Mouse (Mus musculus) lung, postnatal 4 days (tissue): Measurements from ENCODE around the gene Mrpl39.

Experiments used
- DNase-seq, 2 experiments: peaks; one replicate each; pipeline ENCODE4 v3.0.0; 2021

Gene Mrpl39

DNA sequence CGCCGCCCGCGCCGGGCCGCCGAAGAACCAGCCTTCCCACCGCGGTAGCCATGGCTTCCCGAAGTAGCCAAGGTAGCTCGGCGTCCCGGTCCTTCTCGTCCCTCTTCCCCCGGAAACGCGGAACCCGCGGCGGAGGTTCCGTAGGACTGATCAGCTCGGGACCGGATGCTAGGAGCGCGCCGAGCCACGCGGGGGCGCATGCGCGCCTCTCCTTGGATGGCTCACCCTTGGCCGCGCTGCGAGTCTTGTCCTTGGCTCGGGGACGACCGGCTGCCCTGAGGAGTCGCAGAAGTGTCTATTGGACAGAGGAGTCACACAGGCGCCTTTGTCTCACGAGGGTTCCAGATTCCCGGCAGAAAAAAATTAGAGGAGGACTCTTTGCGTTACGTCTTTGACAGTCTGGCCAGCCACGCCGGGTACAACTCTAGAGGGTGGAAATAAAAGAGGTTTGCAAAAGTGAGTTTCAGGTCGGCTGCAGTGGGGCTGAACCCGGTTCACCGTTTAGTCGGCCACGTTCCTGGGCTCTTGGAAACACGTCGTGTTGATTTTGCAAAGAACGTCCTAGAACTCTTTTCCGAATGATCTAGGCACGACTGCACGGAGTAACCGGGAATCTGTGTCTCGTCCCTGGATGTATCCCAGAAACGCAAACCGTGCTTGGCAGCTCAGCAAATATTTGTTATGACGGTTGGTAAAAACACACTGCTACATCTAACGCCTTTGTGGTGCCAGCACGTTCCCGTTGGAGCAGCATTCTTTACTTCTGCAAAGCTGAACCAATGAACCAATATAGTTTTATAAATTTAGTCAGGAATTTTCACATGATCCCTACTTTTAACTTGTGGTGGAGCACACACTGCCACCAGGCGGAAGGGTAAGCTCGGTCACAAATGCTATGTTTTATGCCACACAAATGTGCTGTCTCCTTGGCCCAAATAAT, at the start of gene Mrpl39:
Gene Mrpl39 (minus strand): TSS at position 577 of the 940 bp plus-strand sequence.
- peak; percentile 96 to 98 for DNase-seq

DNA sequence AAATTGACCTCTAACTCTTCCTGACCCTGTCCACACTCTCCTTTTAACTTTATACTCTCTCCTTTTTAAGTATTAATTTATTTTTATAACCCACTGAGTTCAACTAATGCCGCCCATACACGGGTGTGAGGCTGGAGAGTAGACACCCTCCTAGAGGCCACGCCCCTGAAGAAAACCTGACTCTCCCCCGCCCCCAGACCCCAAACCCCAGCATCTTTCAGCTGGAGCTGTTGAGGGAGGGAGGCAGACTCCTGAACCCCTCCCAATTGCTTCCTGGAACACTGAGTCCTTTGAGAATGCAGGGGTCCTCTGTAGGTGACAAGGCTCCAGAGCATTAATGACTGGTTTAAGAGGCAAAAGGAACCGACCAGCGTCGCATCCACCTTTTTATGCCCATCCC, 49.4 kb upstream of the Mrpl39 start:
- no peak for DNase-seq

DNA sequence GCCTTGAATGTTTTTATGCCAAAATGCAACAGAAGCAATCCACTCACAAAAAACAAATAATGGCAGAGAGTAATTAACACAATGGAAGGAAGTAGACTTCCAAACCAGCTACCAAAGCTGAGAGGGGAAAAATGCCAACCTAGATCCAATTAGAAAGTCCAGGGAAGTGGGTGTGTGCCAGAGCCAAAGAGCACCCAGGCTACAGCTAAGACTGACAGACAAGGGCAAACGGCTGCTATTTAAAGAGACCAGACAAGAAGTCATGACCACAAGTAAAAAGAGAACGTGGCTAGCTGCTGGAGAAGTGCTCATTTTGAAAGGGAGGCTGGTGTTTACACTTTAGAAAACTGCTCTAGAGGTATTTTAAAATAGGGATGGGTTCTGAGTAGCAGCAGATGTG, 47.7 kb upstream of the Mrpl39 start:
- no peak for DNase-seq

DNA sequence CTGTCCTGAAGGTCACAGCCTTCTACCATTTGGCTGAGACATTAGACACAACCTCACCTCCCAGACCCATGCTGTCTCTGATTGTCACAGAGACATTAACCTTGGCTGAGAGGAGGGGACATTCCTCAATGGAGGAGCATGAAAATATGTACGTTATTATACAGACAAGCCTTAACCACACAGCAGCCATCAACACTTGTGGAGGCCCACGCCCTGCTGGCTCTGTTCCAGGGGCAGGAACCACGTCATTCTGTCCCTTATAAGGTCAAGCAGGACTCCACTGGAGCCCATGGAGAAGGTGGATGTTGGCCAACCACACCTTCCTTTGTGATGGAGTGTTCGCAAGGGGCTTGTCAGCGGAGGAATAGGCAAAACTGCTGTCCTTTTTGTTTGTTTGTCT, 44.2 kb upstream of the Mrpl39 start:
- DNase-seq, result peak in 1 of 2 experiments; percentile 20

DNA sequence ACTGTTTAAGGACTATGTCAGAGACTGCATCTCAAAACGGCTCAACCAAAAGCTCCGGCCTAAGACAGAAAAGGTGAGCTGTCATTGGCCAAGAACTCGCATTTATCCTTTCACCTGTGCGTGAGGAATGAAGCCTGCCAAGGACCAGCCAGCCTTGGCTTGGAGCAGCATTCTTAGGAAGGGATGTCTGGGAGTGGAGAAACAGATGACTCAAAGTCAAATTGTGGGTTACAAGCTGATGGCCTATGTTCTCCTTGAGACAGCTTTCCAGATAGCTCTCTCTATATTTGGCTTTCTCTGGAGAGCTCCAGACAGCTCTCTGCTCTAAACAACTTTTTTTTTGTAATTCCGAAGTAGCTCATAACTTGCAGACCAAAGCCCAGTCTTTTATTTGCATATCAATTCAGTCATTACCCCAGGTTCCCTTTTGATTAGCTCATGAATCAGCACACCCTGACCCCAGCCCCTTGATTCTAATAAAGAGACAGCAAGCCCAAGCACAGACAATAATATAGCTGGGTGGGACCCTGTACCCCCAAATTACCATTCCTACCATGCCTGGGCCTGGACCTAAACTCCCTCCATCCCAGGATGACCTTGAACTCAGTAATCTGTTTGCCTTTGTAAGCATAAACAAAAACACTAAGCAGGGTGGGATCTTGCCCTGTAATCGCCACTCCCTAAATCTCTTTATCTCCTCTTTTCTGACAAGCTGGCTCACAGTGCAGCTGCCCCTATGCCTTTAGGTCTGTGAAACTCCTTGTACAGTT, 43.5 kb upstream of the Mrpl39 start:
- no peak for DNase-seq

DNA sequence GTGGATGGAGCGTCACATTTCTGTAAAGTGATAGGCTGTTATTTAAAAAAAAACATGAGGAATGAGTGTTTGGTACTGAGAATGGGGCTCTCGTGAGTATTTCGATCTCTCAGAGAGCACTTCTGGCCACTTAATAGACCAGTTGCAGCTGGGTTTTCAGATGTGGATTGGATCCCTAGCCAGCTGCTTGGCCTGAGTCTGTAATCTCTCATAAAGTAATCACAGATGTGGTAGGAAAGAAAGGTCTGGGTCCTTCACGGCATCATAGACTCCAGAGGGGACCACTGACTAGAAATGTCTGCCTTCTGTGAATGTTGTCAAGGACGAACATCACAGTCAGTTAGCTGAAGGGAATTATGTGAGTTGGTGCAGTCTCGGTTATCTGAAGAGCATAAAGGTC, 42.9 kb upstream of the Mrpl39 start:
- no peak for DNase-seq

DNA sequence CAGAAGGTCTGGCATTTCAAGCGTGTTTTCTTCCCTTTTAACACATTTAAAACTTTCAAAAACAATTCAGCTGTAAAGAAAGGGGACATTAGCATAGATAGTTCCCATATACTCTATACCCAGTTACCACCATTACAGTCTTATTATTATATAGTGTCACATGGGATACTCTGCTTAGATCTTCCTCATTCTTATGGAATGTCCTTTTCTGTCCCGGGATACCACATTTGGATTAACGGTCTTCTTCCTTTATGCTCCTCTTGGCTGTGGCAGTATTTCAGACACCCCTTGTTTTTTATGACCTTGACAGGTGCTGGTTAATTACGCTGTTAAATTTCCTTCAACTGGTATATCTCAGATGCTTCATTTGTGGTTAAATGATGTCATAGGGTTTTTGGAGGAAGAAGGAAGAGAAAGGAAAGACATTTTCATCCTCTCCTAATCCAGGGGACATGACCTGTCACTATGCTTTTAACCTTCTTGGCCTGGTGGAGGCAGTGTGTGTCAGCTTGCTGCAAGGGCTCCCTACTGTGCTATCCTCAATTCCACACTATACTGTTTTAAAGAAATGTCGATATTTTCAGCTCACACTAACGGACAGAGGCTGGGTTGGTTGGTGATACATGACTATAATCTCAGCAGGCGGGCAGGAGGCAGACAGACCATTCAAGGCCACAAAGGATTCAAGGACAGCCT, 40.7 kb upstream of the Mrpl39 start:
- DNase-seq, result no peak

DNA sequence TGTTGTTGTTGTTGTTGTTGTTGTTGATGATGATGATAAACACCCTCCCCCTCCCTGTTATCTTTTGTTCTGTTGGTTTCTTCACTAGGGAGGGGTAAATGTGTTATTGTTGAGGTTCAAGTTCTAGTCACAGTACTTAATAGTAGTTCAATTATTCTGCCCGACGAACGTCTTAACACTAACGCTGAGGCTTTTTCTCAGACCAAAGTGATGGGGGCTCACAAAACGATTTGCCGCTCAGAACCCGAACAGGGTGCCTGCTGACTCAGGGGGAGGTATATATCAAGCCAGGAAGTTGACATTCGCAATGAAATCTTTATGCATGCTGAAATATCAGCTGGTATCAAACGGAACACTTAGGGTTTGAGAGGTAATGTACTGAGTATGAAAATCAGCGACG, 39.8 kb upstream of the Mrpl39 start:
- no peak for DNase-seq

DNA sequence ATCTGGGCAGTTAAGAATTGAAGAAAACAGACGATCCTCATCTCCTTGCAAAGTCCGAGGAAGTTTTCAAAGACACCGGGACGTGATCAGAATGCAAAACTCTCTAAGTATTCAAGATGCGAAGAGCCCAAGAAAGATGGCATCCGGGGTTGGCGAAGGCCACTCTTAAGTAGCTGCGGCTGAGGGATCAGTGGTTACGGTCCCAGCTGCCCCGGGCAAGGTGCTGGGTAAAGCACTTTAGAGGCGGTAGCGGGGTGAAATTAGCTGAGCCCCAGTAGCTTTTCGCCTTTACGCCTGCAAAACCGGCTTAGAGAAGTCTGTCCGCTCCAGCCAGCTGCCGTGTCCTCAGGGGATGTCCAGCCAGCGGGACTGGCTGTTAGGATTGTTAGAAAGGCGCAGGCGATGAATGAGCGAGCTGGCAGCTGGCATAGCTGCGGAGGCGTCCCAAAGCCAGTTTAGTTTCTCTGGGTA, 39.3 kb upstream of the Mrpl39 start:
- peak; percentile 18 to 43 for DNase-seq

DNA sequence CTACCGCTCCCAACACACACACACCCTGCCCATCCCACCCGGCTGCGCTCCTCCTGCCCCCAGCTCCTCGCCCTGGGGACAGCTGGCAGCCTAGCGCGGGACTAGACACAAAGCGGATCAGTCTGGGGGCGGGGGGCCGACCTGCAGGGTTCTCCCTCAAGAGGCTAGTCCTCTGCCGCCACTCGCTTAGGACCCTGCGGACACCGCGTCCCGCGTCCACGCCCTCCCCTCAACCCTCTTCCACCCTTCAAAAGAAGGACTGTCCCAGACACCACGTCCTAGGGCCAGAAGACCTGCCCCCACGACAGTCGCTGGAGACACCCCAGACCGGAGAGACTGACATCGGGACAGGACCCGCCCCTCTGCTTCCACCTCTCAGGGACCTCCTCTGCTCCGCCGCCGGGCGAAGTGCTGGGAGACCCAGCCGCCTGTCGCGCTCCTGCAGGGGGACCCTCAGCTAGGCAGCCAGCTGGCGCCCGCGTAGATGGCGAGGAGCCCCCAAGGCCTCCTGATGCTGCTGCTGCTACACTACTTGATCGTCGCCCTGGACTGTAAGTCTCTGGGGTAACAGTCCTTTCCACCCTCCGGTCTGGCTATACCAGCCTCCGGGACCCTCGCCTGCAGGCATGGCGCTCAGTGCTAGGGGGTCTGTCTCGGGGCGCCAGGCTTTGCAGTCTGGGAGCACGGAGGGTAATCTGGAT, 38.6 kb upstream of the Mrpl39 start, which contains the start of gene Jam2:
Gene Jam2 (plus strand): TSS at position 121 of the 701 bp plus-strand sequence.
- DNase-seq, result peak; percentile 64 to 79

DNA sequence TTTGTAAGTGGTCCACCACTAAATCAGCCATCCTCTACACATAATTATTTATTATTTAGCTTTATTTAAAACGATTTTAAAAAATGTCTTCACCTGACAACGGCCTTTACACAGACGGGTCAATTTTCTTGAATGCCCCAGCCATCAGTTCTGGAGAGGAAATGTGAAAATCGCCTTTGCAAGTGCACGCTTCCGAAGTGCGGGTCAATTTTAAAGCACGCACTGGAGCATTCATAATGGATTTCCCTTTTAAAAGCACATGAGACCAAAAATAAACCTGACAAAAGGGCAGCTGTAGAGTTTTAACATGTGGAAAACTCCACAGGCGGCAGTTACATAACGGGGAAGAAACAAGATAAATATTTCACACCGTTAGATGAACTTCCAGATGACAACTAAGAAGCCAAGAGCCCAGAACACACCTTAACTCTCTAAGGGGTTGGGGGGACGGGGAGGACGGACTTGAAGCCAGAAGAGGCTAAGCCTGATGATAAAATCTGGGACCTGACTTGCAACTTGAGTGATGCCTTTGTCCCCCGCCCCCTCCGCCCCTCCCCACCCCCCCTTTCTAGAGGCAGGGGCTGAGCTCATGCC, 37.8 kb upstream of the Mrpl39 start:
- no peak for DNase-seq

DNA sequence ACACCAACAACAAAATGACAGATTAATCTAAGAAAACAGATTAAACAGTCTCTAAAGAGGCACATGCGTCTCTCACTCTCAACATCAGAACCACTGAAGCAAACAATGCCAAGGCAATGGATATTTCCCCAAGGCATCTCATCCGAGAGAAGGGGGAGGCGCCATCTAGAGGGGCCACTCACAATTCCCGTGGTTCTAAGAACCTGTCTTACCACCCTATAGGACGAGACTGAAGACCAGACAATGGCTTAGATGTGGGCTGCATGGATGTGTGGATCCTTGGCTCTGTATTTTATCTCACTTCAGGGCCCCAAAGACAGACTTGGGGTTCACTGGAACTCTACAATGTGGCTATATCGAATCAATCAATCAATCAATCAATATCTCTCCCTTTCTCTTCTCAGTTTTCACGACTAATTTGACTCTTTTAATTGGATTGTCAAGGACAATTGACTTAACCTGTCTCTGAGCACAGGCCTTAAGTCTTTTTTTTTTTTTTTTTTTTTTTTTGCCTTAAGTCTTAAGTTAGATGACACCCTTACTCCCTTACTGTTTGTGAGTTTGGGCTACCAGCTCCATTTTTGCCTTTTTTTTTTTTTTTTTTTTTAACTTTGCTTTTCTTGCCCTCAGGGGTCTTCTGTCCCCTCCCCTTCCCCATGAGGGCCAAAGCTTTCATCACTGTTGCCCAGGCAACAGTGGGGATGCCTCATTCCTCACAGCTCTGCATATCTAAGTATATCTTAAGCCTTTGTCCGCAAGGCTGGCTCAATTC, 37.1 kb upstream of the Mrpl39 start:
- DNase-seq, result no peak

DNA sequence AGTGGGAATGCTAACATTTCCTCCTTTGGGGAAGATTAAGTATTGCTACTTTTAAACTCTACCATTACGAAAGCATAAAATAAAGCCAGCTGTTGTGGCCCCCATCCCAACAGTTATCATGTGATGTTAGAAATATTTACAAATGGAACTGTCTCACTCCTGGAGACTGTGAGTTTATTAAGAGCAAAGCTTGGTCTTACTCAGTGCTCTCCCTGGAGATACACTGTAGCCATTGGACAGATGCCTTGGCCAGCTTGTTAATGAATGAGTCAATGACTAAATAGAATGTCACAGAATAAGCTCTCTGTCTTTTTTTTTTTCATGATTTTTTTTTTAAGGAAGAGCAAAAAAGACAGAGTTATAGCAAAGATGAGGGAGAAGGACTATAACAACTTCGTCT, 35.9 kb upstream of the Mrpl39 start:
- DNase-seq, result no peak

DNA sequence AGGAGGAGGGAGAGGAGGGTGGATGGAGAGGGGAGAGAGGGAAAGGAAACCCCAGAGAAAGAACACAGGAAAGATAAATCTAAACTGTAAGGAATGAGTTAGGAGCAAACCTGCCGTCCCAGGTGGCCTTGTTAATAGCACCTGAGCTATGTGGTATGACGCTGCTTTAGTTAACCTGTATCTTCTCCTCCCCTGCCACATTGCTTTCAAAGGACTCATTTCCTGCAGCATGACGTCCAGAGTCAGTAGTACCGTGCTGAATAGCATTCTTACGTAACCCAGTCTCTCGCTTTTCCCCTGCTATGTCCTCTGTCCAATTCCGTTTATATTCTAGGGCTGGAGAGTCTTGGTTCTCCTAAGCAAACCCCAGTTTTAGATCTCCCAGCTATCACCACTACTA, 35.3 kb upstream of the Mrpl39 start:
- no peak for DNase-seq

DNA sequence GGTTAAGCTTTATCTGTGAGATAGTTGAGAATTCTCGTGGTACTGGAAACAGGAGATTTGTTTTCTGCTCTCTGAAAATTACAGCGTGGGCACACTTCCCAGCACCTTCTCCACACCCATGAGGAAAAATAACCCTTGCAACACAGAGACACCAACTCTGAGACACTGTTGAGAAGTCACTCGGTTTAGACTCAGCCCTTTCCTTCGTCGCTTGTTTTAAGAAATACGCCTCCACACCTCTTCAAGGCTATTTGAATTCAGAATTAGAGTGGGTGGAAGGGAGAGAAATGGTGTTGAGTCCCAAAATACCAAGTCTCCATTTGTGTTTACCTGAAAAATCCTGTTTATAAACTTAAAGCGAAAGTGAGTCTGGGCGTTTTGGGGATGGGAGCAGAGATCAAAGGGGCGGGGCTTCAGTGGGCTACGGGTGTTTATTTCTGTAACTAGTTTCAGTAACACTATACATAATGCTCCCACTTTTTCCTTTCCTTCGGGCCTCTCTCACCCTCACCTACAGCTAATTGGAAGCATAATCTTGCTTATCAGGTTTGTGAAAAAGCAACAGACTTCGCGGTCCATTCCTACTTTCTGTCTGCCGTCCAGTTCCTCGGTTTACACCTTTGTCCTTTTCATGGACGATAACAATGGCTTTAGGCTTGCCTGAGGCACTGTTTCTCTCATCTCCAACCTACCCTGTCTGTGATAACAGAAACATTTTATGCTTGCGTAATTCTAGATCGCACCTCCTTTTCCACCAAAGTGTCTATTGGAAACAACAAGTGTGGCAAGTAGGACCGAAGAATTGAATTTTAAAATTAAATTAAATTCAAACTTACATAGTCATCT, 34.3 kb upstream of the Mrpl39 start:
- no peak for DNase-seq

DNA sequence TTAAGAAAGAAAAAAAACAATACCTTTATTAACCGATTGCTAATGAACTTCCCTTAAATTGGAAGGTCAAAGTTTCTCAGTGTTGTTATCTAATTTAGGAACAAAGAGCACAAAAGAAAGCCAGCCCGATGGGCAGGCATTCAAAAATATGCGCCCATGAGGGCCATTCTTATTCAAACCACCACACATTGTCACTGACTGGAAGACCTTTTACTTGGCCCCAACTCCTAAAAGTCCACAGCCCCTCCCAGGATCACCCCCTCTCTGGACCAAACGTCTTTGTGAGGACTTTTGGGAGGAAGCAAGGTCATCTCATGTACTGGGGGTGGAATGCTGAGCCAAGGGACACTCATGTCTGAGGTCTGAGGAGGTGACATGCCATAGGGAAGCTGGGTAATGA, 33.6 kb upstream of the Mrpl39 start:
- no peak for DNase-seq

DNA sequence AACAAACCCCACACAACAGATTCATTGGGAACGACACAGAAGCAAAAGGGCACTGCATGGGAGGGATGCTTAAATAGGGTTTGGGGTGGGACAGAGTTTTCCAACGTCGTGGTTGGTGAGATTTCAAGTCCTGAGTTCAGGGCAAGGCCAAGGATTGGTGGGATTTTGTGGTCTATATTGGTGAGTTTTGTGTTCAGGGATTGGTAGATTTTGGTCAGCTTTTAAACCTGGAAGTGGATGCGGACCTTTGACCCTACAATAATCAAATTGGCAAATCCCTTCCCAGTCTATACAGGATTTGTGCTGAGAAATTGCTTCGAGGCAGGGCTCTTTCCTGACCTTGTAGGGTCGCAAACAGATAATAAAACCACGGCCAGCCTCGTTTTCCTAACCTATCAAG, 32.4 kb upstream of the Mrpl39 start:
- no peak for DNase-seq

DNA sequence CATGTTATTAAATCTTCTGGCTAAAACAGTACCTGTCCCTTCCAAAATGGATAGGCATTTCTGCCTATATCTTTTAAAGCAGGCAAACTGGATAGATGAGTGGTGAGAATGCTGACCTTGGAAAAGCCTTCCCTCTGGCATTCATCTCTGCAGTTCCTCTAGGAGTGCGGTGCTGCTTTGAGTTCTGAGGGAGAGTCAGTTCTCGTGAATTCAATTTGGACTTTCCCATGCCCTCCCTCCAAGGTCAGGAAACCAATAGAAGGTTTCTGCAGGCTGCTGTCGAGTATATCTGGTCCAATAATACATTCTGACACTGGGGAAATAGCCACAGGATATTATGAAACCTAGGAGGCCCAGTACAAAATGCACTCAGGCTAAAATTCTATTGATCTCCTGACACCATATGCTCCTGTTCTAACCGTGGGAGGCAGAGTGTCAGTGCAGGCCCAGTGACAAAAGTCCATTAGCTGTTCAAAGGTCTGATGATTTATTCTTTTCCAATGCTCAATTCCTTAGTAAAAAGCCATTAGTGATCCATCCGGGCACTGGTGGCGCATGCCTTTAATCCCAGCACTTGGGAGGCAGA, 10.3 kb upstream of the Mrpl39 start:
- DNase-seq, result no peak

DNA sequence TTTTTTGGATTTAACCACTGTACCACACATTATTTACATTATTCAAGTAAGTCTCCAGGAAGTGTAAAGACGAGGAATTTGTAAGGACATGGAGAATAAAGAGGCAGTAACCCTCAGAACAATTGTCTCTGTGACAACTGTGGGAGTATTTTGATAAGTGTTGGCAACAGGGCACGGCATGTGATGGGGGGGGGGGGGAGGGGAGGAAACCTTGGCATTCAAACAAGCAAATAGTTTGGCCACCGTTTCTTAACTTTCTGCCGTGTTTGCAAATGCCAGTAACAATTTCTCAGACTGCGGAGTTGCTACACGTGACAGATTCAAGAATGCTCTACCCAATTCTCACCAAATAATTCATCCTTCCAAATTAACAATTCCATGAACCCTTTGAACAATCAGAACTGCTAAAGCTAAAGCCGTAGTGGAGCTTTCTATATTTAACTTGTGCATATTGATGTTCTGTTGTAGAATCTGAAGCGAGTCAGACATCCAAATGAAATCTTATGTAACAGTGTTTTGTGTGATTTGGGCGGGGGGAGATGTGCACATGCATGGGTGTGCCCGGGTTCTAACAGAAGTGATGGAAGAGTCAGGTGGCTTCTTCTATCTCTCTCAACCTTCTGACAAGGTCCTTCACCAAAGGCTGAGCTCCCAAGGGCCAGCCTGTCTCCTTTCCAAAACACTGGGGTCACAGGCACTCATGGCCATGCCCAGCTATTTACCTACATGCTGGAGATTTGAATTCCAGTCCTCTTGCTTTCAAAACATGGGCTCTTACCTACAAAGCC, 9.4 kb upstream of the Mrpl39 start:
- DNase-seq, result no peak
